Mouse (Mus musculus) embryonic fibroblast, embryonic 13.5 days (primary cell): ENCODE data around the gene Smox.

Experiments
- CTCF ChIP-seq: IDR thresholded peaks from 2 replicates; pipeline ENCODE4 v1.5.1; 2011; ENCODE audit warnings: mild to moderate bottlenecking, control low read depth, low read length, moderate library complexity, borderline replicate concordance; ENCODE audit not compliant: insufficient read depth
- POLR2A ChIP-seq: IDR thresholded peaks from 2 replicates; pipeline ENCODE4 v1.6.1; 2011; ENCODE audit warnings: low read depth, mild to moderate bottlenecking, control low read depth, low read length, moderate library complexity

GRCm38 (mm10) chr2:131506358-131506757 lies 15.1 kb downstream of the Smox start:
- no peak for TF ChIP-seq POLR2A
- TF ChIP-seq CTCF = no peak
